Mouse (Mus musculus) C2C12 (cell line): ENCODE results near the gene Fkbp6.

Experiments used
- CTCF ChIP-seq: IDR thresholded peaks from one replicate; pipeline ENCODE4 v1.5.1; 2011; ENCODE audit not compliant: control insufficient read depth, insufficient read depth, insufficient read length
- MAX ChIP-seq: IDR thresholded peaks from one replicate; pipeline ENCODE4 v1.6.1; 2011; ENCODE audit warnings: mild to moderate bottlenecking, control low read depth
- MYOD1 ChIP-seq: IDR thresholded peaks from one replicate; pipeline ENCODE4 v1.6.1; 2011; ENCODE audit warnings: low read depth; ENCODE audit not compliant: control insufficient read depth, insufficient read length

- TF ChIP-seq CTCF (no peak), MAX (no peak), MYOD1 (no peak)
Measured at GRCm38 (mm10) chr5:135316177-135316576, 33.7 kb downstream of the Fkbp6 start.
